Mouse (Mus musculus) erythroblast, embryonic 14.5 days (primary cell): ENCODE measurements around the gene Hpd.

Experiments used
- GATA1 ChIP-seq: IDR thresholded peaks from 2 replicates; pipeline ENCODE4 v1.6.1; 2012; ENCODE audit warnings: low read length, inconsistent platforms, mixed read lengths
- TAL1 ChIP-seq: IDR thresholded peaks from 3 replicates; pipeline ENCODE4 v1.6.1; 2012; ENCODE audit warnings: low read length, inconsistent platforms, mixed read lengths

- TF ChIP-seq GATA1 (no peak), TAL1 (no peak)
Measured at GRCm38 (mm10) chr5:123192606-123193150, 10.2 kb upstream of the Hpd start.
